Mouse (Mus musculus): ENCODE data around the gene Selenow.

Gene Selenow

DNA sequence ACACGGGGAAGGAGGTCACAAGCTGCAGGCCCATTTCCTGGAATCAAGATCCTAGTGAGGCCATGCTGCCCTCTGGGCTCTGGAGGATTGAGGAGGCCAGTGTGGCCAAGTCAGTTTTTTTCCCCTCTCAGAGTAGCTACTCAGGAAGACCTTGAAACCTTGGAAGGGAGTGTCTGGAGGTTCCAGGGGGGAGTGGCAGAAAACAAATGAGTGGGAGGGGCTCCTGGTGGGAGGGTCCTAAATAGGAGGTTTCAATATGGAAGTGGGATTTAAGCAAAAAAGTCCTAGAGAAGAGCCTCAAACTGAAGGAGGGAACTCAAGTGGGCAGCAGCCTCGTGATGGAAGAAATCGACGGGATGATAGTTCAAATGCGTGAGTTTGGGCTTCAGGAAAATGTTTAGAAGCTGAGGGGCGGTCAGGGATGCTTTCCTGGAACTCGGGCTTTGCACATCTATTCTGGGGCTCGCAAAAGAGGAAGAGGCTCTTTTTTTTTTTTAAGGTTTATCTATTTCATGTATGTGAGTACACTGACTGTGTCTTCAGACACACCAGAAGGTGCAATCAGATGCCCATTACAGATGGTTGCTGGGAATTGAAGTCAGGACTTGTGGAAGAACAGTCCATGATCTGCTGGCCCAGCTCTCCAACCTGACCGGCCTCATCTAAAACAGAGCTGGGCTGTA lies 20.7 kb downstream of the Selenow start:
- DNase-seq: no peak

DNA sequence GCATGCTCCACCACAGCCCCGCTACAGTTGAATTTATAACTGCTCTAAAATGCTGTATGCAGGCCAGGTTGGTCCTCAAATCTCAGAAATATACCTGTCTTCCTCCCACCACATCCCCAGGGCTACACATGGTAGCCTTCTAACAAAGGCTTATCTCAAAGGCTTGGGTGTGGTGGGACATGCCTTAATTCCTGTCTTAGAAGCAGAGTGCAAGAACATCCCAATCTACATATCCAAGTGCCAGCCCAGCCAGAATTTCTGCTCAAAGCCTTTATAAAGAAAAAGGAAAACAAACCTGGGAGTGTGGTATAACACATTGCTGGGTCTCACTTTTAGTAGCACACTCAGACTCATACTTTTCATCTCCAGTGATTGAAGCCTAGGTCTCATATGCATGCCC lies 28.0 kb downstream of the Selenow start:
- no peak for DNase-seq

DNA sequence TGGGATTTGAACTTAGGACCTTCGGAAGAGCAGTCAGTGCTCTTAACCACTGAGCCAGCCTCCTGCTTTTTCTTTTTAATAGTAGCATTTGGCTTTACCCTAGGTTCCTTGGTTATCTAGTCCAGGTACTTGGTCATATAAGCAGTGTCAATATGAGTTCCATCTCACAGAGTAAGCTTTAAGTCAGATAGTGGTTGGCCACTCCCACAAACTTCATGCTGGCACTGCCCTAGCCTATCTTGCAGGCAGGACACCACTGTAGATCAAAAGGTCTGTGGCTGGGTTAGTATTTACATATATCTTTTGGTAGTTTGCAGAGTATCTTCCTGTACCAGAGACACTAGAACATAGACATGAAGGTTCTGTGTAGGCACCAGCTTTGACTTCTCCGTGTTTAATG lies 38.1 kb downstream of the Selenow start:
- DNase-seq: no peak

DNA sequence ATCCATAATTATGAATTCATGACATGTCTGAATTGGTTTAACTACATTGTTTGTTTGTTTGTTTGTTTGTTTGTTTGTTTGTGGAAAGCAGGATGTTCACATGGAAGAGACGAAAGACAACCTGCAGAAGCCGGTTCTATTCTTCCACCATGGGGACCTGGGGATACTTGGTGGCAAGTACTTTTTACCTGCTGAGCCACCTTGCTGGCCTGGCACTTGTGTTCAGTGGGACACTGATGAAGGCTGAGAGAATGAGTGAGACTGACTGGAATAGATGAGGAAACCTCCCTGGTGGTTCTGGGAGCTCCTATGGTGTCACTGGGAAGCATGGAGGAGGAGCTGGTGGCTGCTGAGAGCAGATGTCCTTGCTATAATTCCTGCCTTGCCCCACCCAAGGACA lies 39.9 kb downstream of the Selenow start, which contains the start of gene Crxos:
Gene Crxos (plus strand): TSS at position 301 of the 400 bp plus-strand sequence.
- no peak for DNase-seq

DNA sequence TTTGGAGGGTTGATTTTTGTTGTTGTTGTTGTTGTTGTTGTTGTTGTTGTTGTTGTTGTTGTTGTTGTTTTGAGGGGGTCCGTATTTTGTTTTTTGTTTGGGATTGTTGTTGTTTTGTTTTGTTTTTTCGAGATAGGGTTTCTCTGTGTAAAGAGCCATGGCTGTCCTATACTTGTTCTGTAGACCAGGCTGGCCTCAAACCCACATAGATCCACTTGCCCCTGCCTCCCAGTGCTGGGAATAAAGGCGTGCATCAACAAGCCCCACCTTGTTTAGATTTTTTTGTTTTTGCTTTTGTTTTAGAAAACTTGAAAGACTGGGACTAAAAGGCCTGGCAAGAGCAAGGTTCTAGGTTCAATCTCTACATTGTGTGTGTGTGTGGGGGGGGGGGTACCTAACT lies 40.4 kb downstream of the Selenow start:
- no peak for DNase-seq

DNA sequence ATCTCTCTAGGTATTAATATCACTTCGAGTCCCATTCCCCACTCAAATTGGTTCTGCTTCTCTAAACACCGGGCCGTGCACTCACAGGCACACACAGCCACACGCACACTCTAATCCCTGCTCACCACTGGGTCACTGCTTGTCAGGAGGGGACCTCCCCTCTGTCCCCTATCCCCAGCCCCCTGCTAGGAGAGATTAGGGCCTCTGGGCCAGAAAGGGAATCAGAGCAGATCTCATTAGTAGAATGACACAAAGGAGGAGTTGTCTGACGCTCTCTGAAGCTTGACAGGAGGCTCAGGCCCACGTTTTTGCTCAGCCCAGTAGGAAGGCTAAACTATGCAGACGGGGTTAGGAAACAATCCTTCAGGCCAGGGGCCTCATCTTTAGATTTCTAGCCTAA lies 40.8 kb downstream of the Selenow start:
- DNase-seq: no peak

DNA sequence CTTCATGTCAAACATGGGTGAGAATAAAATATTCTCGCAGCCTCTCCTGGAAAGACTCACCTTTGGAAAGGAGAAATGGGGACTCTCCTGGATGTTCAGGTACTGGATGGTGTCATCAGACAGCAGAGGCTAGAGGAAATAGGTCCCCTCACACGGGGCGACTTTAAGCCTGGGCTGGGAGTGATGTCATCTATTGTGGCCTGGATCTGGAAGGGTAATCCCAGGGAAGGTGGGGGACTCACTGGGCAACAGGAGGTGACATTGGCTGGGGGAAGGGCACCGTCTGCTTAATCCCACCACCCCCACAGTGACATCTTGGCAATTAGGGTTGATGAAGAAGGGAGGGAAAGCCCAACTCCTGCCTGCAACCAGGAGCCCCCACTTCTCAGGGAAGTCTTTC lies 42.4 kb downstream of the Selenow start, which contains the start of gene Crx:
Gene Crx (minus strand): TSS at position 213 of the 400 bp plus-strand sequence.
- no peak for DNase-seq
